Mouse (Mus musculus) midbrain, embryonic 16.5 days (tissue): ENCODE results near the gene Slc48a1. TPM values are rescaled to one million over a fixed set of nuclear protein-coding genes. Genes with fewer than 3 reads are reported as not detected.

Source experiments
- ATAC-seq: fragments of 200-750 bp; cut with Nextera tagmentation; 2 replicates; pipeline ENCODE4 v1.8.0; 2017; ENCODE audit warnings: moderate TSS enrichment
- H3K27ac ChIP-seq: fragments of 300-500 bp; sonication (generic); 2 replicates; pipeline ENCODE4 v1.5.1; 2014; ENCODE audit warnings: mild to moderate bottlenecking, low read length, mixed read lengths
- H3K27me3 ChIP-seq: fragments of 300-500 bp; sonication (generic); 2 replicates; pipeline ENCODE4 v1.6.1; 2014; ENCODE audit warnings: low read depth, low read length, mixed read lengths; ENCODE audit not compliant: control insufficient read depth, insufficient read depth
- H3K36me3 ChIP-seq: fragments of 300-500 bp; sonication (generic); 2 replicates; pipeline ENCODE4 v1.6.1; 2014; ENCODE audit warnings: mild to moderate bottlenecking, low read length, moderate library complexity, mixed read lengths; ENCODE audit not compliant: control insufficient read depth, insufficient read depth
- H3K4me1 ChIP-seq: fragments of 300-500 bp; sonication (generic); 2 replicates; pipeline ENCODE4 v1.6.1; 2014; ENCODE audit warnings: mild to moderate bottlenecking, low read length, mixed read lengths; ENCODE audit not compliant: control insufficient read depth, insufficient read depth
- H3K4me2 ChIP-seq: fragments of 300-500 bp; sonication (generic); 2 replicates; pipeline ENCODE4 v1.6.1; 2014; ENCODE audit warnings: mild to moderate bottlenecking, low read length, mixed read lengths
- H3K4me3 ChIP-seq: fragments of 300-500 bp; sonication (generic); 2 replicates; pipeline ENCODE4 v1.5.1; 2014; ENCODE audit warnings: low read depth, mild to moderate bottlenecking, low read length, moderate library complexity, mixed read lengths
- H3K9ac ChIP-seq: fragments of 300-500 bp; sonication (generic); 2 replicates; pipeline ENCODE4 v1.6.1; 2014; ENCODE audit warnings: low read depth, low read length, mixed read lengths
- H3K9me3 ChIP-seq: fragments of 300-500 bp; sonication (generic); replicated peaks from 2 replicates; pipeline ENCODE4 v1.6.1; 2014; ENCODE audit warnings: mild to moderate bottlenecking, low read length, mixed read lengths; ENCODE audit not compliant: control insufficient read depth, poor library complexity, severe bottlenecking
- WGBS: fragments of 180-500 bp; shearing (Covaris S2); extraction: QIAGEN DNeasy Blood & Tissue Kit; methylation state at CpG from one replicate; pipeline ENCODE4 v1.1.7; 2014; 5-methylcytosine and 5-hydroxymethylcytosine counted together
- polyA plus RNA-seq: library from polyadenylated mRNA; unstranded; fragments of >200 nt; fragmentation: Nextera tagmentation; extraction: Ambion mirVana; gene quantifications from 2 replicates; pipeline ENCODE4 v1.2.1, GENCODE M21; 2015

The Slc48a1 gene
- polyA plus RNA-seq, 1 experiment from 2014 or later: 100 TPM

DNA sequence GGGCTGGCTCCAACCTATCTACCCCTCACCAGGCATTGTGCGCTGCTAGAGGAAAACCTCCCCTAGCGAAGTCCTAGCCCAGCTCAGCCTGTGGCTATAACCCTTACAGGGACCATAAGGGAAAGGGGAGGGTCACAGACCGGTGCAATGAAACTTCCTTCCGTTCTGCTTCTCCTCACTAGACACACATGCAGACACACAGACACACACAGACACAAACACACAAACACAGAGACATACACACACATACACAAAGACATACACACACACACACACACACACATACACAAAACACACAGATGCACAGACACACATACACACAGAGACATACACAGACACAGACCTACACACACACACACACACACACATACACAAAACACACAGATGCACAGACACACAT lies 35.7 kb upstream of the Slc48a1 start:
- no peaks in the 10 kb centered on the region for H3K27me3 ChIP-seq
- WGBS: 33% methylated on average over 4 of the region's 4 CpGs
- H3K36me3 ChIP-seq: no peaks in the 10 kb centered on the region; the same call in 1 of the 2 replicates
- no peak overlapping the region for H3K9ac ChIP-seq
- no peak overlapping the region for H3K4me3 ChIP-seq
- H3K4me2 ChIP-seq: no peak overlapping the region
- ATAC-seq: no peak
- peaks cover 6% of the 10 kb centered on the region; the same call in 1 of the 2 replicates for H3K4me1 ChIP-seq
- H3K27ac ChIP-seq: no peak overlapping the region
- 0 out of 2 replicates have a peak, but pooled peaks cover 2% of the 10 kb centered on the region for H3K9me3 ChIP-seq

GRCm38 (mm10) chr15:97743210-97743609 lies 35.1 kb upstream of the Slc48a1 start:
- WGBS: 87% methylated on average over 5 of the region's 5 CpGs
- no peak overlapping the region for H3K27ac ChIP-seq
- H3K9ac ChIP-seq: no peak overlapping the region
- H3K4me2 ChIP-seq: no peak overlapping the region
- no peaks in the 10 kb centered on the region for H3K27me3 ChIP-seq
- H3K4me1 ChIP-seq: peaks cover 6% of the 10 kb centered on the region; the same call in 1 of the 2 replicates
- H3K9me3 ChIP-seq: 0 out of 2 replicates have a peak, but pooled peaks cover 2% of the 10 kb centered on the region
- no peak for ATAC-seq
- H3K4me3 ChIP-seq: no peak overlapping the region
- no peaks in the 10 kb centered on the region; the same call in 1 of the 2 replicates for H3K36me3 ChIP-seq

GRCm38 (mm10) chr15:97743961-97744525 lies 34.3 kb upstream of the Slc48a1 start:
- Histone ChIP-seq H3K4me1 (peaks cover 6% of the 10 kb centered on the region; the same call in 1 of the 2 replicates), H3K36me3 (no peaks in the 10 kb centered on the region; the same call in 1 of the 2 replicates), H3K27me3 (no peaks in the 10 kb centered on the region), H3K9me3 (0 out of 2 replicates have a peak, but pooled peaks cover 2% of the 10 kb centered on the region), H3K9ac (no peak overlapping the region), H3K4me2 (no peak overlapping the region), H3K4me3 (no peak overlapping the region), H3K27ac (no peak overlapping the region)
- no peak for ATAC-seq
- WGBS: 79% methylated on average over 12 of the region's 12 CpGs

DNA sequence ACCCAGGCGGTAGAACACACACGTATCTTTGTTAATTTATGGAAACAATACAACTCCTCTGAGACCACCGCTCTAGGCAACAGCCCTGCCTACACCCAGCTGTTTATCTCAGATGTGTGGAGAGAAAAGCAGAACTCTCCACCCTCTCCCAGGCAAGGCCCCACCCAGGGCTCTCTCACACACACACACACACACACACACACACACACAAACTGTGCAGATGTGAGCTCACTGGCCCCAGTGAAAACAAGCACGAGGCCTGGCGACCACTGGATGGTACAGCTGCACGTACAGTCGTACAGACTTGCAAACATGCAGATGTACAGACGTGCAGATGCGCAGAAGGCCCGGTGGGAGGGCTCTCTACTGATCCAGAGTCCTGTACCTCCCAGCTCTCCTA lies 33.4 kb upstream of the Slc48a1 start:
- H3K27ac ChIP-seq: no peak overlapping the region

DNA sequence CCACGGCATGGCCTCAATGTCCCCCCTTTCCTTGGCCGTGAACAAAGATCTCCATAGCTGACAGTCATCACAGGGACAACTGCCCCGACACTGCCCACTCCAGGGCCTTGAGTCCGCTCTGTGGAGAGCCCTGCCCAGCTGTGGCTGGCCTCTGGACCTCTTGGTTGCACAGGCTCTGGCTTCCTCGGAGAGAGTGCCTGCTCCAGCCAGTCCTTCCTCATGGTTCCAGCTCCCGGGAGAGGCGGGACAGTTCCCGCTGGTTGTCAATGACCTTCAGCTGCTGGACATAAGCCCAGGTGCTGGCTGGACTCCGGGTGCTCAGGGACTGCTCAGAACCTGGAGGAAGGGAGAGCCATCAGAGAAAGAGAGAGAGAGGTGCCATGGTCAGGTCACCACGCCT lies 33.0 kb upstream of the Slc48a1 start:
- H3K9ac ChIP-seq: no peak overlapping the region
- ATAC-seq: no peak
- WGBS: 79% methylated on average over 10 of the region's 10 CpGs
- no peak overlapping the region for H3K4me2 ChIP-seq
- H3K27ac ChIP-seq: no peak overlapping the region
- H3K27me3 ChIP-seq: no peaks in the 10 kb centered on the region
- H3K4me3 ChIP-seq: no peak overlapping the region
- H3K4me1 ChIP-seq: peaks cover 6% of the 10 kb centered on the region; the same call in 1 of the 2 replicates
- no peaks in the 10 kb centered on the region; the same call in 1 of the 2 replicates for H3K36me3 ChIP-seq
- no peaks in the 10 kb centered on the region for H3K9me3 ChIP-seq

More for the DNA sequence above, 33.4 kb upstream of the Slc48a1 start:
- Histone ChIP-seq H3K4me1 (peaks cover 6% of the 10 kb centered on the region; the same call in 1 of the 2 replicates), H3K4me3 (no peak overlapping the region), H3K36me3 (no peaks in the 10 kb centered on the region; the same call in 1 of the 2 replicates), H3K9ac (no peak overlapping the region), H3K27me3 (no peaks in the 10 kb centered on the region), H3K4me2 (no peak overlapping the region), H3K9me3 (no peaks in the 10 kb centered on the region)
- no peak for ATAC-seq
- WGBS: 62% methylated on average over 10 of the region's 10 CpGs

GRCm38 (mm10) chr15:97746278-97746677 lies 32.0 kb upstream of the Slc48a1 start:
- ATAC-seq: no peak

GRCm38 (mm10) chr15:97746748-97747147 lies 31.6 kb upstream of the Slc48a1 start:
- Histone ChIP-seq H3K27me3 (no peaks in the 10 kb centered on the region), H3K27ac (no peak overlapping the region), H3K4me1 (peaks cover 10% of the 10 kb centered on the region; the same call in 1 of the 2 replicates), H3K4me3 (no peak overlapping the region), H3K36me3 (no peaks in the 10 kb centered on the region; the same call in 1 of the 2 replicates), H3K4me2 (no peak overlapping the region), H3K9me3 (no peaks in the 10 kb centered on the region), H3K9ac (no peak overlapping the region)
- 96% methylated on average over 24 of the region's 24 CpGs for WGBS
- no peak for ATAC-seq

More at GRCm38 (mm10) chr15:97746278-97746677, 32.0 kb upstream of the Slc48a1 start:
- Histone ChIP-seq H3K9ac (no peak overlapping the region), H3K36me3 (no peaks in the 10 kb centered on the region; the same call in 1 of the 2 replicates), H3K27ac (no peak overlapping the region), H3K4me2 (no peak overlapping the region), H3K27me3 (no peaks in the 10 kb centered on the region), H3K4me1 (peaks cover 10% of the 10 kb centered on the region; the same call in 1 of the 2 replicates), H3K9me3 (no peaks in the 10 kb centered on the region), H3K4me3 (no peak overlapping the region)
- 92% methylated on average over 10 of the region's 10 CpGs for WGBS

DNA sequence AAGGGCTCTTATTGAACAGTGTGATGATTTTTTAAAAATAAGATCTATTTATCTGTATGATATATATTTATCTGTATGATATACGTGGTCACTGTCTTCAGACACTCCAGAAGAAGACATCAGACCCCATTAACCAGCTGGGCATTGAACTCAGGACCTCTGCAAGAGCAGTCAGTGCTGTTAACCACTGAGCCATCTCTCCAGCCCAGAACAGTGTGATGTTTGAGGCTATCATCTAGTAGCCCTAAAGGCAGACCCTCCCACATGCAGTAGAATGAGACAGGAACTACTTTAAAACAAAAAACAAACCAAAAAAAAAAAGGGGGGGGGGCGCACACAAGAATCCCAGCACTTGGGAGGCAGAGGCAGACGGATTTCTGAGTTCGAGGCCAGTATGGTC lies 30.8 kb upstream of the Slc48a1 start:
- Histone ChIP-seq H3K9me3 (no peaks in the 10 kb centered on the region), H3K4me2 (no peak overlapping the region), H3K36me3 (no peaks in the 10 kb centered on the region; the same call in 1 of the 2 replicates), H3K27ac (no peak overlapping the region), H3K4me1 (peaks cover 5% of the 10 kb centered on the region; the same call in 1 of the 2 replicates), H3K27me3 (no peaks in the 10 kb centered on the region), H3K4me3 (no peak overlapping the region), H3K9ac (no peak overlapping the region)
- ATAC-seq: no peak
- 87% methylated on average over 4 of the region's 4 CpGs for WGBS

- Histone ChIP-seq H3K4me2 (no peak overlapping the region), H3K9ac (no peak overlapping the region), H3K4me3 (no peak overlapping the region), H3K9me3 (no peaks in the 10 kb centered on the region), H3K27me3 (no peaks in the 10 kb centered on the region), H3K27ac (no peak overlapping the region), H3K4me1 (peaks cover 5% of the 10 kb centered on the region; the same call in 1 of the 2 replicates), H3K36me3 (no peaks in the 10 kb centered on the region; the same call in 1 of the 2 replicates)
- WGBS: 28% methylated on average over 10 of the region's 10 CpGs
- ATAC-seq: no peak
These were observed 30.0 kb upstream of the Slc48a1 start for GRCm38 (mm10) chr15:97748309-97748708.
